In genomic region chr5:145349697-145350096, GRCm38 (mm10) we compare ENCODE assay signal across 39 mouse cellular contexts. TPM values are rescaled to one million over a fixed set of nuclear protein-coding genes. Genes with fewer than 3 reads are reported as not detected.
"Had no signal": no experiment of that assay in that cellular context is flagged by ENCODE, and none has a peak within 500 bp of the region (broad histone marks: within the 10 kb centered on the region; RNA-seq: fewer than 3 reads in every experiment).

No protein-coding gene starts in this region.

- H3K4me3 ChIP-seq: gastrocnemius, adult 2 months; heart, embryonic 13.5 days; heart, embryonic 15.5 days; hindbrain, embryonic 13.5 days; hindbrain, embryonic 15.5 days; kidney, embryonic 15.5 days; limb, embryonic 13.5 days; limb, embryonic 15.5 days; liver, embryonic 13.5 days; liver, embryonic 15.5 days had no signal

- H3K9me3 ChIP-seq: heart, embryonic 15.5 days; hindbrain, embryonic 15.5 days; kidney, embryonic 15.5 days; limb, embryonic 15.5 days; liver, embryonic 13.5 days; liver, embryonic 15.5 days had no signal

- H3K9ac ChIP-seq: heart, embryonic 13.5 days; heart, embryonic 15.5 days; hindbrain, embryonic 13.5 days; hindbrain, embryonic 15.5 days; kidney, embryonic 15.5 days; limb, embryonic 13.5 days; limb, embryonic 15.5 days; liver, embryonic 13.5 days; liver, embryonic 15.5 days had no signal

- H3K27me3 ChIP-seq: heart, embryonic 13.5 days; heart, embryonic 15.5 days; hindbrain, embryonic 13.5 days; hindbrain, embryonic 15.5 days; kidney, embryonic 15.5 days; limb, embryonic 13.5 days; limb, embryonic 15.5 days; liver, embryonic 13.5 days; liver, embryonic 15.5 days had no signal

- H3K27ac ChIP-seq: gastrocnemius, adult 2 months; heart, embryonic 13.5 days; heart, embryonic 15.5 days; hindbrain, embryonic 13.5 days; hindbrain, embryonic 15.5 days; hindbrain, postnatal 0 days; kidney, embryonic 15.5 days; kidney, postnatal 0 days; limb, embryonic 13.5 days; limb, embryonic 15.5 days; liver, embryonic 13.5 days; liver, embryonic 15.5 days had no signal

- ATAC-seq: hindbrain, postnatal 0 days; intestine, embryonic 16.5 days had no signal

- DNase-seq: gastrocnemius, adult 2 months; gastrocnemius, postnatal 10 days; gastrocnemius, postnatal 25 days; heart, adult 18-20 months; heart, postnatal 14 days; kidney, adult 11 months; kidney, adult 2 months; kidney, adult 9 months; kidney, postnatal 14 days; kidney, postnatal 36 days; layer of hippocampus, adult 9-11 months; layer of hippocampus, postnatal 36 days; left cerebral cortex, postnatal 4 days; liver, embryonic 13.5 days had no signal

- H3K36me3 ChIP-seq: heart, embryonic 13.5 days; heart, embryonic 15.5 days; hindbrain, embryonic 13.5 days; hindbrain, embryonic 15.5 days; kidney, embryonic 15.5 days; limb, embryonic 13.5 days; limb, embryonic 15.5 days; liver, embryonic 13.5 days; liver, embryonic 15.5 days had no signal

- H3K4me1 ChIP-seq: heart, embryonic 13.5 days; heart, embryonic 15.5 days; hindbrain, embryonic 13.5 days; hindbrain, embryonic 15.5 days; kidney, embryonic 15.5 days; limb, embryonic 13.5 days; limb, embryonic 15.5 days; liver, embryonic 13.5 days; liver, embryonic 15.5 days had no signal

- H3K4me2 ChIP-seq: heart, embryonic 11.5 days; heart, embryonic 13.5 days; heart, embryonic 15.5 days; hindbrain, embryonic 13.5 days; hindbrain, embryonic 15.5 days; kidney, embryonic 15.5 days; limb, embryonic 13.5 days; limb, embryonic 15.5 days; liver, embryonic 13.5 days; liver, embryonic 15.5 days had no signal

RNA-seq across cellular contexts. Expression of gene Cyp3a57, which starts 4.6 kb away (rescaled TPM):
- total RNA-seq: gastrocnemius, adult 2 months; gastrocnemius, postnatal 10 days; gastrocnemius, postnatal 25 days; gastrocnemius, postnatal 4 days; heart, adult 18-20 months; heart, adult 8-10 months; heart, postnatal 14 days; hematopoietic stem cell, adult 5-6 weeks; hindbrain, postnatal 0 days; layer of hippocampus, adult 18-20 months; layer of hippocampus, postnatal 14 days; layer of hippocampus, postnatal 36 days; left cerebral cortex, adult 18-20 months; left cerebral cortex, postnatal 25 days had no signal
- polyA plus RNA-seq: heart, embryonic 11.5 days; heart, embryonic 13.5 days; heart, embryonic 15.5 days; heart, postnatal 0 days; hindbrain, embryonic 11.5 days; hindbrain, embryonic 13.5 days; hindbrain, embryonic 15.5 days; hindbrain, postnatal 0 days; intestine, embryonic 14.5 days; intestine, embryonic 16.5 days; kidney, adult 2 months; kidney, embryonic 15.5 days; large intestine, adult 2 months; limb, embryonic 11.5 days; limb, embryonic 13.5 days; limb, embryonic 15.5 days; liver, adult 2 months; liver, embryonic 13.5 days; liver, embryonic 15.5 days had no signal
